Mouse (Mus musculus) hindbrain, embryonic 14.5 days (tissue): ENCODE measurements around the gene Stat5a. TPM values are rescaled to one million over a fixed set of nuclear protein-coding genes. Genes with fewer than 3 reads are reported as not detected.

Experiments used
- ATAC-seq: fragments of 200-750 bp; cut with Nextera tagmentation; 2 replicates; pipeline ENCODE4 v1.8.0; 2017; ENCODE audit warnings: moderate number of reproducible peaks, mild to moderate bottlenecking, moderate TSS enrichment, moderate library complexity; ENCODE audit not compliant: low FRiP score
- DNase-seq: peaks from one replicate; pipeline ENCODE4 v3.0.0-alpha.2; 2015; ENCODE audit warnings: low spot score
- H3K27ac ChIP-seq: fragments of 300-500 bp; sonication (generic); 2 replicates; pipeline ENCODE4 v1.5.1; 2014; ENCODE audit warnings: mild to moderate bottlenecking, moderate library complexity
- H3K27me3 ChIP-seq: fragments of 300-500 bp; sonication (generic); 2 replicates; pipeline ENCODE4 v1.6.1; 2014; ENCODE audit warnings: mild to moderate bottlenecking, low read length, mixed read lengths; ENCODE audit not compliant: control insufficient read depth, insufficient read depth
- H3K36me3 ChIP-seq: fragments of 300-500 bp; sonication (generic); replicated peaks from 2 replicates; pipeline ENCODE4 v1.6.1; 2014; ENCODE audit not compliant: control insufficient read depth, insufficient read depth
- H3K4me1 ChIP-seq: fragments of 300-500 bp; sonication (generic); replicated peaks from 2 replicates; pipeline ENCODE4 v1.6.1; 2014; ENCODE audit warnings: antibody characterized with exemption, low read length, mixed read lengths; ENCODE audit not compliant: control insufficient read depth, insufficient read depth
- H3K4me2 ChIP-seq: fragments of 300-500 bp; sonication (generic); replicated peaks from 2 replicates; pipeline ENCODE4 v1.6.1; 2014; ENCODE audit warnings: mild to moderate bottlenecking, moderate library complexity
- H3K4me3 ChIP-seq: fragments of 300-500 bp; sonication (generic); replicated peaks from 2 replicates; pipeline ENCODE4 v1.5.1; 2014; ENCODE audit warnings: mild to moderate bottlenecking, low read length
- H3K9ac ChIP-seq: fragments of 300-500 bp; sonication (generic); 2 replicates; pipeline ENCODE4 v1.6.1; 2014
- H3K9me3 ChIP-seq: fragments of 300-500 bp; sonication (generic); 2 replicates; pipeline ENCODE4 v1.6.1; 2016; ENCODE audit warnings: low read length; ENCODE audit not compliant: control insufficient read depth
- WGBS: fragments of 180-500 bp; shearing (Covaris S2); extraction: QIAGEN DNeasy Blood & Tissue Kit; methylation state at CpG from one replicate; pipeline ENCODE4 v1.1.7; 2014; 5-methylcytosine and 5-hydroxymethylcytosine counted together
- polyA plus RNA-seq: library from polyadenylated mRNA; unstranded; fragments of >200 nt; fragmentation: Nextera tagmentation; extraction: Ambion mirVana; gene quantifications from 2 replicates; pipeline ENCODE4 v1.2.1, GENCODE M21; 2014

Gene Stat5a
- polyA plus RNA-seq, 1 experiment from 2014 or later = 1.4 TPM

DNA sequence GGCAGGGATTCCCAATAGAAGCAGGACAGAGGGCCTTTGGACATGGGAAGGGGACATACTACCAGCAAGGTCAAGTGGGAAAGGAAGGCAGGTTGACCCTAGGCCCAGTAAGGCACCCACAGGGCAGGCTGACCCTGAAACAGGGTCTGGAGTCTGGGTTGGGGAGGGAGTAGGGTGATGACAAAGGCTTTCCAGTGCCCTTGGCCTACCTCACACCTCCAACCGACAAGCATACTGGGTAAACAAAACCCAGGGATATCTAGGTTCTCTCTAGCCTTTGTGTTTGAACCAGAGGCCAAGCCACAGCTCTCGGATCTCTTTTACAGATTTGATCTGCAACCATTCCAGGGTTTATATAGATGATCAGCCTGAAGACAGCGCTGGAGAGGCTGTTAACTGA is 28.6 kb downstream of the Stat5a start:
- DNase-seq = no peak
- H3K36me3 ChIP-seq = peaks cover 37% of the 10 kb centered on the region
- no peaks in the 10 kb centered on the region for H3K27me3 ChIP-seq
- no peak overlapping the region for H3K4me3 ChIP-seq
- no peak overlapping the region for H3K4me2 ChIP-seq
- 85% methylated on average over 3 of the region's 3 CpGs for WGBS
- ATAC-seq = no peak
- H3K9me3 ChIP-seq = no peaks in the 10 kb centered on the region
- no peaks in the 10 kb centered on the region for H3K4me1 ChIP-seq
- no peak overlapping the region for H3K27ac ChIP-seq
- H3K9ac ChIP-seq = no peak overlapping the region

DNA sequence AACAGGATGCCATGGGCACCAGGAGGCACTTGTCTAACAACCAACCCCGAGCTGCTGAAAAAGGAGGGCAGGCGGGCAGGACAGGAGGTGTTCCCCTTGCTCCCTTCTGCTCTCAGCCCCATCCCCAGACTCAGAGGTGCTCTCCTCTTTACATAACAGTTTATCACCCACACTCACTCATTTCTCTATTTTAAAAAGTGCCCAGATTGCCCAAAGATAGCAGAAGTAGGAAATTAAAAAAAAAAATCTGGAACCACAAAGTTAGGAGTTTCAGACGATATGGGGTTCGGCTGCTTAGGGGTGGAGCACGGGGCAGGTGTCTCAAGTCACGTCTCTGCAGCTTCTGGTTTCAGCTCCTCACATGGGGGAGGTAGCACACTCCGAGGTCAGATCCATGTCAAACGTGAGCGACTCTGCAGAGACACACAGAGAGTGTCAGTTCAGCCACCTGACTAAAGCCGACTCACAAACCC is 29.2 kb downstream of the Stat5a start:
- H3K27ac ChIP-seq = no peak overlapping the region
- H3K27me3 ChIP-seq = no peaks in the 10 kb centered on the region
- 72% methylated on average over 10 of the region's 10 CpGs for WGBS
- H3K9ac ChIP-seq = no peak overlapping the region
- no peaks in the 10 kb centered on the region for H3K4me1 ChIP-seq
- no peaks in the 10 kb centered on the region for H3K9me3 ChIP-seq
- ATAC-seq = no peak
- H3K4me3 ChIP-seq = no peak overlapping the region
- H3K4me2 ChIP-seq = no peak overlapping the region
- no peak for DNase-seq
- peaks cover 43% of the 10 kb centered on the region for H3K36me3 ChIP-seq

DNA sequence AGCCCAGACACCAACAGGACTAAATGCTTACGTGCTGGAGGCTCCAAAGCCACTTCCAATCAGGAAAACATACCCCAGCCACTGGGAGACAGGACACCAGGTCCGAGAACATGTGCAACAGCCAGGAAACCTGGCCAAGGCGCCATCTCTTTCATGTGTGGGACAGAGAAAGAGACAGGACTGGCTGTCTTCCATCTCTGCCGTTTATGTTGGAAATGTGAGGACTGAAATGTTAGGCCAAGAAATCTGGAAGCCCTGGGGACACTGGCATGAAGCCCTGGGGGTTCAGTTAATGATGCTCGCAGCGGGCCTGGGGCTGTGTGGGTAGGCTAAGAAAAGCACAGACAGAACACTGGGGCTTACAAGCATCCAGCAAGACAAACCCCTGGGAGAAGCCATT is 31.3 kb downstream of the Stat5a start:
- no peak overlapping the region for H3K27ac ChIP-seq
- no peak overlapping the region for H3K4me2 ChIP-seq
- H3K4me3 ChIP-seq = no peak overlapping the region
- DNase-seq (no peak), ATAC-seq (no peak)
- 82% methylated on average over 6 of the region's 6 CpGs for WGBS
- peaks cover 56% of the 10 kb centered on the region for H3K36me3 ChIP-seq
- H3K9me3 ChIP-seq = no peaks in the 10 kb centered on the region
- no peaks in the 10 kb centered on the region for H3K4me1 ChIP-seq
- no peaks in the 10 kb centered on the region for H3K27me3 ChIP-seq
- H3K9ac ChIP-seq = no peak overlapping the region

DNA sequence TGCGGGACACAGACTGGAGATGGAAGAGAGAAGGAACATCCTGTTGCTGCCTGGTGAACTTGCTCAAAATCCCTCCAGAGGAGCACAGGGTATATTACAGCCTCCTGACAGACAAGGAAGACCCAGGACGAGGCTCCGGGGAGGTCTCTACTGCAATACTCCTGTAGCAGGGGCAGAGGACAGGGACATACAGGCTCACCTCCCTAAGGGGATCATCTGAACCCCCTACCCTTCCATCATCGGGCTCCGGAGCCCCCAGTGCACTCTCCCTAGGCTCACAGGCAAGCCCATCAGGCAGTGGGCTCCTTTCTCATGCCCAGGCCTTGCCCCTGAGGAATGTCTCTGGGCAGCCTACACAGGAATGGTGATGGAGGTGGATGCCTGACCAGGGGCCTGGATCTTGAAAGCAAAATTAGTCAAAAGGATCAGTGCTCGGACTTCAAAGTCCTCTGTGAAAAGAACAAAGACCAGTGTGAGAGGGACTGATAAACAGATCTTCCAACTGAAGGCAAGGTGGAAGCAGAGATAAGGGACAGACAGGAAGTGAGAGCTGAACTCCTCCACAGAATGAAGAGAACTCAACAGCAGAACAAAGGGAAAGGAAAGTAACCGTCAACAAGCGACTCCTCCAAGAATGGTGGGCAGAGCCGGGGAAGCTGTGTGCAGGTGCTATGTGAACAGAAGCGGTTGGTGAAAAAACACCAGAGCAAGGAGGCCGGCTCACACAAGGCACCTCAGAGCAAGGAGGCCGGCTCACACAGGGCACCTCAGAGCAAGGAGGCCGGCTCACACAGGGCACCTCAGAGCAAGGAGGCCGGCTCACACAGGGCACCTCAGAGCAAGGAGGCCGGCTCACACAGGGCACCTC is 32.3 kb downstream of the Stat5a start:
- H3K4me1 ChIP-seq = no peaks in the 10 kb centered on the region
- 70% methylated on average over 15 of the region's 15 CpGs for WGBS
- ATAC-seq (no peak), DNase-seq (no peak)
- H3K4me2 ChIP-seq = no peak overlapping the region
- no peaks in the 10 kb centered on the region for H3K9me3 ChIP-seq
- H3K36me3 ChIP-seq = peaks cover 56% of the 10 kb centered on the region
- no peak overlapping the region for H3K4me3 ChIP-seq
- no peak overlapping the region for H3K9ac ChIP-seq
- H3K27me3 ChIP-seq = no peaks in the 10 kb centered on the region
- no peak overlapping the region for H3K27ac ChIP-seq

DNA sequence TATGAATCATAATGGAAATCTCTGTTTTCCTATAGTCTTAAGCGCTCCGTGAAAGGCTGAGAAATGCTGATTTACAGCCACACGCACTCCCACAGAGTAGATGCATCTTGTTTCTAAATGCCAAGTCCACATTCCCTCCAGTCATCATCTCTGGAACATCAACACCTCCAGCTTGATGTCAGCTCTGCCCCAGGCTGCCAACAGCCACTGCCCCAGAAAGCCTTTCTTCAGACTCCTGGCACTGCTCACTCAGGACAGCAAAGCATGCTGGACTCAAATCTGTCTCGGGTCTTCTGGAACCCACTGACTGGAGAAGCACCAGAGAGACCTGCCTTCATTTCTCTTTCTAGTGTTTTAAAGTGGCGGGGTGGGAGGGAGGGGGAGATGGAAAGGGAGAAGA is 33.3 kb downstream of the Stat5a start:
- DNase-seq = no peak
- H3K4me1 ChIP-seq = no peaks in the 10 kb centered on the region
- 89% methylated on average over 5 of the region's 5 CpGs for WGBS
- no peak overlapping the region for H3K27ac ChIP-seq
- no peak overlapping the region for H3K4me3 ChIP-seq
- H3K36me3 ChIP-seq = peaks cover 58% of the 10 kb centered on the region
- H3K4me2 ChIP-seq = no peak overlapping the region
- H3K9ac ChIP-seq = no peak overlapping the region
- H3K27me3 ChIP-seq = no peaks in the 10 kb centered on the region
- H3K9me3 ChIP-seq = no peaks in the 10 kb centered on the region
- no peak for ATAC-seq

DNA sequence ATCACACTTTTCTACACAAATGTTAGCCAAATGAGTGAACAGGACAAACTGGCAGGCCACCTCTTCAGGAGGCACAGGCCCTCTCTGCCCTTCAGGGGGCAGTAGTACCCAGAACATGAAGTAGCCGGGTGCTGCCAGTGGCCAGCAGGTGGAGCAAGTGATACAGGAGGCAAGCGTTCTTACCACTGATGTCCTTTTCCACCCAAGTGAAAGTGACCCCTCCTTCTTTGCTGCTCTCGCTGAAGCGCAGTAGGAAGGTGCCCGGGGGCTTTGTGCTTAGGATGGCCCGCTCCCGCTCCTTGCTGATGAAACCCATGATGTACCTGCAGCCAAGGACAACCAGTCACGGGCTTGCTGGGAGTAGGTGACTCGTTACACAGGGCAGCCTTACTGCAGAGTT is 34.3 kb downstream of the Stat5a start:
- WGBS = 13% methylated on average over 9 of the region's 9 CpGs
- no peak overlapping the region for H3K4me3 ChIP-seq
- peaks cover 56% of the 10 kb centered on the region for H3K36me3 ChIP-seq
- no peaks in the 10 kb centered on the region for H3K4me1 ChIP-seq
- DNase-seq = peak; percentile 84
- H3K9me3 ChIP-seq = no peaks in the 10 kb centered on the region
- H3K9ac ChIP-seq = no peak overlapping the region
- ATAC-seq = peak; percentile 48; the same call in 1 of the 2 replicates
- H3K4me2 ChIP-seq = no peak overlapping the region
- H3K27me3 ChIP-seq = no peaks in the 10 kb centered on the region
- H3K27ac ChIP-seq = no peak overlapping the region

DNA sequence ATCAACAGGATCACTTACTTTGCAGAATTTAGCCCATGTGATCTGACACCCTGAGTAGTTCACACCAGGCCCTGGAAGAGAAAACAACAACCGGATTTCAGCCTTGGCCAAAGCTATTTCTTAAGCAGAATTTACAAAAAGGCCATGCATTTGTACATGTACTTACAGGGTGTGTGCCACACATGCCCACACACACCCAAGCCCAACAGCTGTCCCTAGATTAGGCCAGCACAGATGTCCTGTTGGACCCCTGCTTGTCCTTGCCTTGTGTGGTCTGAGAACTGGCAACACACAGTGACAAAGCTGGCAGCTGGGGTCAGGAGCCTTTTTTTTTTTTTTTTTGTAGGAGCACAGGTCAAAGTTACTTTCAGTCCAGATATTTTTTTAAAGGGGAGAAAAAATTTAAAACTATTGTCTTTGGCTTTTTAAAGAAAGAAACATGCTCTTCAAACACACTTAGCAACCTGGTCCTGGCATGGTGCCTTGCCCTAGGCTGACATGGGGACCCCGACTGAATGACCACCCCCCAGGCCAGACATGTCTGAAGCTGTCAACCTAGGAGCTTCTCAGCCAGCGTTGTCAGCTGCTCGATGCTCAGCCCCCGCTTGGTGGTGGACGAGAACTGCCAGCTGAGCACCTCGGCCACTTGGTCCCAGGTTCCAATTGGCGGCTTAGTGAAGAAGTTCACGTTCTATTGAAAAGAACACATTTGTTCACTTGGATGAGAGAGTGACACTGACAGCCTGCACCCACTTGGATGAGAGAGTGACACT is 35.2 kb downstream of the Stat5a start:
- no peak overlapping the region for H3K4me3 ChIP-seq
- H3K36me3 ChIP-seq = peaks cover 49% of the 10 kb centered on the region
- H3K27ac ChIP-seq = no peak overlapping the region
- ATAC-seq (no peak), DNase-seq (no peak)
- WGBS = 69% methylated on average over 9 of the region's 9 CpGs
- H3K27me3 ChIP-seq = no peaks in the 10 kb centered on the region
- H3K4me1 ChIP-seq = no peaks in the 10 kb centered on the region
- no peaks in the 10 kb centered on the region for H3K9me3 ChIP-seq
- no peak overlapping the region for H3K9ac ChIP-seq
- no peak overlapping the region for H3K4me2 ChIP-seq

DNA sequence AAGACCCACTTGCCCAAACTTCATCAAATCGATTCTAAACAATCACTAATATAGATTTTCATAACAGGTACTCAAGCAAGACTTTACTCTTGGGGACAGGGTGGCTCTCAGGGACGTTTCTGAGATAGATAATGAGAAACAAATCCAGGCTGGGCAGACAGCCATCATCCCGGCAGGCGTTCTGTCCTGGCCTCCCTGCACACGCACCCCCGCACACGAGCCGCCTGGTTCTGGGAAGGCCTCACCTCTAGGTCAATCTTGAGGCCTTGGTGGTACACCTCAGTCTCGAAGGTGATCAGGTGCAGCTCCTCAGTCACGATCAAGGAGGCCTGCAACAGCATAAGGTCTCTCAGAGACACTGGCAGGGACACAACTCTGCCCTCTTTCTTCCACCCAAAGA is 36.9 kb downstream of the Stat5a start:
- no peak for DNase-seq
- ATAC-seq = no peak
- Histone ChIP-seq H3K4me1 (no peaks in the 10 kb centered on the region), H3K4me2 (no peak overlapping the region), H3K36me3 (peaks cover 54% of the 10 kb centered on the region), H3K27me3 (no peaks in the 10 kb centered on the region), H3K27ac (no peak overlapping the region), H3K9me3 (0 out of 2 replicates have a peak, but pooled peaks cover under 1% of the 10 kb centered on the region), H3K4me3 (no peak overlapping the region), H3K9ac (no peak overlapping the region)
- WGBS = 60% methylated on average over 10 of the region's 10 CpGs
